8 mouse cellular contexts compared by ENCODE assay signal in genomic region chr7:27330709-27331540, GRCm38 (mm10). TPM values are rescaled to one million over a fixed set of nuclear protein-coding genes. Genes with fewer than 3 reads are reported as not detected.
A peak's percentile ranks its signal among the peaks of the same experiment; 100 is the strongest.
DNase-seq lines count a peak whose midpoint lies in the region; ATAC-seq and TF ChIP-seq lines count a peak whose summit lies in the region.

No protein-coding gene starts in this region.

- H3K4me2 ChIP-seq in liver, embryonic 16.5 days (ENCODE audit: low read depth, low read length), result peak overlapping the region; percentile 76
- H3K4me2 ChIP-seq in neural tube, embryonic 11.5 days (ENCODE audit: low read depth), result peak overlapping the region; percentile 62

- H3K9ac ChIP-seq in heart, adult 2 months (ENCODE audit: low read depth, low read length), result peak overlapping the region; percentile 56
- H3K9ac ChIP-seq in liver, embryonic 16.5 days (ENCODE audit: low read depth, low read length), result no peak overlapping the region
- no peak overlapping the region for H3K9ac ChIP-seq in neural tube, embryonic 11.5 days (ENCODE audit: low read length)

- TF ChIP-seq CTCF in heart, adult 2 months (IDR thresholded peaks at IDR 0.05), result no peak
- no peak for TF ChIP-seq CTCF in kidney, adult 2 months (conservative IDR thresholded peaks at IDR 0.05; ENCODE audit: insufficient read depth, insufficient read length, low read depth, low read length)

- H3K27ac ChIP-seq in heart, adult 2 months, result peak overlapping the region; percentile 96
- peak overlapping the region; percentile 87 for H3K27ac ChIP-seq in kidney, adult 2 months (ENCODE audit: insufficient read depth, low read depth, low read length)
- H3K27ac ChIP-seq in liver, embryonic 16.5 days (ENCODE audit: low read length), result no peak overlapping the region
- no peak overlapping the region for H3K27ac ChIP-seq in neural tube, embryonic 11.5 days (ENCODE audit: low read depth, low read length)

- no peaks in the 10 kb centered on the region for H3K79me2 ChIP-seq in heart, adult 2 months (replicated peaks; ENCODE audit: control insufficient read depth, insufficient read depth, low read length)

- DNase-seq in right cerebral cortex, adult 18-20 months, result peak; percentile 71
- DNase-seq in right cerebral cortex, postnatal 4 days, result no peak
- DNase-seq in embryo, embryonic 9.5 days (ENCODE audit: extremely low spot score), result peak; percentile 82
- DNase-seq in heart, adult 2 months, result peak; percentile 96
- peak; percentile 98 for DNase-seq in kidney, adult 2 months
- DNase-seq in neural tube, embryonic 11.5 days (ENCODE audit: low spot score), result peak; percentile 79
- peak; percentile 97 for DNase-seq in testis, postnatal 10 days (ENCODE audit: low spot score)

- peaks cover 17% of the 10 kb centered on the region for H3K4me1 ChIP-seq in heart, adult 2 months (ENCODE audit: control insufficient read depth, insufficient read depth, low read length)
- peaks cover 8% of the 10 kb centered on the region; the same call in 1 of the 2 replicates for H3K4me1 ChIP-seq in kidney, adult 2 months (ENCODE audit: control insufficient read depth, insufficient read depth, low read length)
- peaks cover 20% of the 10 kb centered on the region for H3K4me1 ChIP-seq in liver, embryonic 16.5 days (ENCODE audit: control insufficient read depth, low read depth, low read length)
- peaks cover 7% of the 10 kb centered on the region for H3K4me1 ChIP-seq in neural tube, embryonic 11.5 days (ENCODE audit: control insufficient read depth, insufficient read depth, low read length)

- H3K9me3 ChIP-seq in liver, embryonic 16.5 days (replicated peaks; ENCODE audit: control insufficient read depth, low read length), result no peaks in the 10 kb centered on the region
- no peaks in the 10 kb centered on the region for H3K9me3 ChIP-seq in neural tube, embryonic 11.5 days (ENCODE audit: control insufficient read depth, low read length)

- 0 out of 2 replicates have a peak, but pooled peaks cover 2% of the 10 kb centered on the region for H3K27me3 ChIP-seq in heart, adult 2 months (ENCODE audit: control insufficient read depth, insufficient read depth, low read length)
- H3K27me3 ChIP-seq in kidney, adult 2 months (replicated peaks; ENCODE audit: control insufficient read depth, insufficient read depth, low read length), result no peaks in the 10 kb centered on the region
- peaks cover 100% of the 10 kb centered on the region for H3K27me3 ChIP-seq in liver, embryonic 16.5 days (ENCODE audit: control insufficient read depth, insufficient read depth, low read depth, low read length)
- peaks cover 98% of the 10 kb centered on the region for H3K27me3 ChIP-seq in neural tube, embryonic 11.5 days (ENCODE audit: control insufficient read depth, insufficient read depth, low read length)

- peaks cover 7% of the 10 kb centered on the region for H3K36me3 ChIP-seq in heart, adult 2 months (ENCODE audit: control insufficient read depth, insufficient read depth, low read length)
- no peaks in the 10 kb centered on the region for H3K36me3 ChIP-seq in kidney, adult 2 months (ENCODE audit: control insufficient read depth, insufficient read depth, low read length)
- H3K36me3 ChIP-seq in liver, embryonic 16.5 days (ENCODE audit: control insufficient read depth, insufficient read depth), result no peaks in the 10 kb centered on the region
- H3K36me3 ChIP-seq in neural tube, embryonic 11.5 days (ENCODE audit: control insufficient read depth, insufficient read depth, low read length), result no peaks in the 10 kb centered on the region

- peak; percentile 67 for ATAC-seq in liver, embryonic 16.5 days (ENCODE audit: low read depth)
- ATAC-seq in neural tube, embryonic 11.5 days (ENCODE audit: insufficient read depth, low FRiP score, low TSS enrichment), result no peak

- 1% methylated on average over 39 of the region's 39 CpGs for WGBS in heart, adult 2 months
- under 1% methylated on average over 39 of the region's 39 CpGs for WGBS in kidney, adult 2 months
- WGBS in liver, embryonic 16.5 days (ENCODE audit: insufficient replicate concordance), result under 1% methylated on average over 39 of the region's 39 CpGs
- under 1% methylated on average over 39 of the region's 39 CpGs for WGBS in neural tube, embryonic 11.5 days

- TF ChIP-seq POLR2A in heart, adult 2 months (IDR thresholded peaks at IDR 0.05; ENCODE audit: insufficient read depth, low read depth, low read length), result peak; percentile 67
- TF ChIP-seq POLR2A in kidney, adult 2 months (IDR thresholded peaks at IDR 0.05; ENCODE audit: low read depth, low read length), result no peak

- peak overlapping the region; percentile 56 for H3K4me3 ChIP-seq in heart, adult 2 months
- H3K4me3 ChIP-seq in kidney, adult 2 months (ENCODE audit: insufficient read depth, low read depth, low read length), result peak overlapping the region; percentile 46
- peak overlapping the region; percentile 59 for H3K4me3 ChIP-seq in liver, embryonic 16.5 days (ENCODE audit: low read depth, low read length)
- H3K4me3 ChIP-seq in neural tube, embryonic 11.5 days (ENCODE audit: low read depth, low read length), result peak overlapping the region; percentile 29

- intact Hi-C loops in heart, adult 2 months (cut with DNase I), result loop anchor here (1.0 to 5.0 kb wide), 4 partner anchors 23 to 261 kb away; partner anchors contain the start of gene Akt2

- peak; percentile 98 for TF ChIP-seq EP300 in heart, adult 2 months (IDR thresholded peaks at IDR 0.05; ENCODE audit: insufficient read depth, low read depth, low read length)

RNA-seq across cellular contexts. Expression of gene Ltbp4, which starts 6.6 kb away (rescaled TPM):
- total RNA-seq in heart, adult 2 months (2021), result 100 to 1,000 TPM; 187 to 221 TPM
- 349 and 374 TPM in 2 replicates for polyA plus RNA-seq in heart, adult 2 months (2012; rRNA removed)
- 76.9 and 84.7 TPM in 2 replicates for polyA plus RNA-seq in kidney, adult 2 months (2012; rRNA removed)
- 5.2 and 7.6 TPM in 2 replicates for polyA plus RNA-seq in liver, embryonic 16.5 days (2015; fragmentation: Nextera tagmentation; extraction: Ambion mirVana)
- 7.0 and 8.0 TPM in 2 replicates for polyA plus RNA-seq in neural tube, embryonic 11.5 days (2014; fragmentation: Nextera tagmentation; extraction: Ambion mirVana)

RNA-seq across cellular contexts. Expression of gene Shkbp1, which starts 24.9 kb away (rescaled TPM):
- total RNA-seq in heart, adult 2 months (2021), result 1 to 10 TPM; 4.6 to 7.1 TPM
- 17.3 and 20.2 TPM in 2 replicates for polyA plus RNA-seq in heart, adult 2 months (2012; rRNA removed)
- polyA plus RNA-seq in kidney, adult 2 months (2012; rRNA removed), result 39.2 and 45.5 TPM in 2 replicates
- 16.1 and 16.5 TPM in 2 replicates for polyA plus RNA-seq in liver, embryonic 16.5 days (2015; fragmentation: Nextera tagmentation; extraction: Ambion mirVana)
- 52.8 and 55.2 TPM in 2 replicates for polyA plus RNA-seq in neural tube, embryonic 11.5 days (2014; fragmentation: Nextera tagmentation; extraction: Ambion mirVana)

RNA-seq across cellular contexts. Expression of gene Gm20479, which starts 26.3 kb away (rescaled TPM):
- under 1 TPM in 1 of 2 experiments, not detected in 1; 0.52 TPM for total RNA-seq in heart, adult 2 months (2021)
- not detected in 2 replicates for polyA plus RNA-seq in heart, adult 2 months (2012; rRNA removed)
- 0.39 TPM in 1 of 2 replicates, not detected in the other for polyA plus RNA-seq in kidney, adult 2 months (2012; rRNA removed)
- polyA plus RNA-seq in liver, embryonic 16.5 days (2015; fragmentation: Nextera tagmentation; extraction: Ambion mirVana), result 0.23 and 0.44 TPM in 2 replicates
- polyA plus RNA-seq in neural tube, embryonic 11.5 days (2014; fragmentation: Nextera tagmentation; extraction: Ambion mirVana), result not detected in 2 replicates

Comparison
In these comparisons a context has a peak if more than half of its experiments do, and no peak if none do; other contexts are left out.
1. H3K27ac ChIP-seq: peak in heart, adult 2 months (single experiment) and kidney, adult 2 months (single experiment); none in liver, embryonic 16.5 days (single experiment) and neural tube, embryonic 11.5 days (single experiment).
2. Peak in every context shown above with its lines, with median percentiles within 50 percentile points of each other: H3K4me3 ChIP-seq.